Mouse (Mus musculus): ENCODE results near the gene Gimap5. TPM values are rescaled to one million over a fixed set of nuclear protein-coding genes. Genes with fewer than 3 reads are reported as not detected.

Gimap5 gene
- total RNA-seq, 2 experiments from 2014 or later: 1.0 to 1.7 TPM

Other genes with a start within 250 kb of the Gimap5 start
- 100 to 1,000 TPM; 424 to 471 TPM for gene Atp6v0e2, start 208.6 kb upstream of the Gimap5 start, total RNA-seq (2021)
- 10 to 100 TPM; 29.4 to 35.0 TPM for gene Lrrc61, start 191.4 kb upstream of the Gimap5 start, total RNA-seq (2021)
- gene Rarres2, start 173.4 kb upstream of the Gimap5 start, total RNA-seq (2021): 10 to 100 TPM; 12.0 to 13.5 TPM
- gene Gm45021, start 156.6 kb upstream of the Gimap5 start, total RNA-seq (2021): not detected
- 10 to 100 TPM; 43.6 to 47.5 TPM for gene Repin1, start 152.3 kb upstream of the Gimap5 start, total RNA-seq (2021)
- not detected for gene Gm44965, start 152.3 kb upstream of the Gimap5 start, total RNA-seq (2021)
- 1 to 10 TPM; 6.3 to 7.7 TPM for gene Zfp775, start 144.1 kb upstream of the Gimap5 start, total RNA-seq (2021)
- 10 to 100 TPM; 13.4 to 14.5 TPM for gene AI854703, start 119.4 kb upstream of the Gimap5 start, total RNA-seq (2021)
- 1 to 10 TPM in 1 of 2 experiments, under 1 TPM in 1; 0.52 to 1.1 TPM for gene Gimap8, start 99.0 kb upstream of the Gimap5 start, total RNA-seq (2021)
- gene Gimap9, start 70.1 kb upstream of the Gimap5 start, total RNA-seq (2021): under 1 TPM; 0.28 to 0.57 TPM
- gene Gimap4, start 61.6 kb upstream of the Gimap5 start, total RNA-seq (2021): under 1 TPM; 0.17 to 0.33 TPM
- gene Gimap6, start 38.0 kb upstream of the Gimap5 start, total RNA-seq (2021): 1 to 10 TPM; 5.7 to 7.3 TPM
- gene Gm28053, start 27.6 kb upstream of the Gimap5 start, total RNA-seq (2021): not detected
- not detected for gene Gimap7, start 27.6 kb upstream of the Gimap5 start, total RNA-seq (2021)
- gene Gimap1, start 7.1 kb upstream of the Gimap5 start, total RNA-seq (2021): 1 to 10 TPM; 2.4 to 2.5 TPM
- not detected for gene Gimap3, start 24.7 kb downstream of the Gimap5 start, total RNA-seq (2021)
- gene Tmem176a, start 94.7 kb downstream of the Gimap5 start, total RNA-seq (2021): 10 to 100 TPM; 24.3 to 24.9 TPM
- gene Tmem176b, start 95.3 kb downstream of the Gimap5 start, total RNA-seq (2021): 10 to 100 TPM; 50.4 to 51.6 TPM
- gene Aoc1, start 126.7 kb downstream of the Gimap5 start, total RNA-seq (2021): not detected
- gene 1600015I10Rik, start 183.7 kb downstream of the Gimap5 start, total RNA-seq (2021): not detected
- not detected for gene Doxl2, start 228.8 kb downstream of the Gimap5 start, total RNA-seq (2021)
- not detected for gene Svs1, start 240.7 kb downstream of the Gimap5 start, total RNA-seq (2021)

Measured in layer of hippocampus, postnatal 36 days (tissue).